Mouse (Mus musculus): ENCODE measurements around the gene Dpm2.

Dpm2 gene

GRCm38 (mm10) chr2:32547964-32548739, 22.5 kb upstream of the Dpm2 start:
- DNase-seq, result no peak

- DNase-seq, result no peak
These were observed 21.5 kb upstream of the Dpm2 start for GRCm38 (mm10) chr2:32549171-32549570.

GRCm38 (mm10) chr2:32549764-32550163, 20.9 kb upstream of the Dpm2 start:
- no peak for DNase-seq

- DNase-seq, result no peak
These were observed 19.4 kb upstream of the Dpm2 start for GRCm38 (mm10) chr2:32551236-32551635.

- DNase-seq, result no peak
These were observed 17.0 kb upstream of the Dpm2 start for GRCm38 (mm10) chr2:32553592-32554148.

GRCm38 (mm10) chr2:32555484-32555883, 15.2 kb upstream of the Dpm2 start:
- no peak for DNase-seq

- no peak for DNase-seq
These were observed 14.6 kb upstream of the Dpm2 start for GRCm38 (mm10) chr2:32556019-32556418.

- peak; percentile 75 for DNase-seq
These were observed 11.1 kb upstream of the Dpm2 start for GRCm38 (mm10) chr2:32559570-32559969.

GRCm38 (mm10) chr2:32566536-32567063, 4.1 kb upstream of the Dpm2 start:
- DNase-seq, result peak; percentile 71

GRCm38 (mm10) chr2:32568149-32568548, 2.5 kb upstream of the Dpm2 start:
- no peak for DNase-seq

- no peak for DNase-seq
These were observed 1.7 kb upstream of the Dpm2 start for GRCm38 (mm10) chr2:32568941-32569340.

- no peak for DNase-seq
These were observed 1.5 kb downstream of the Dpm2 start for GRCm38 (mm10) chr2:32572196-32572595.

GRCm38 (mm10) chr2:32574497-32574896, 3.8 kb downstream of the Dpm2 start, which contains the start of gene Pip5kl1:
Gene Pip5kl1, plus strand, starts transcription at chr2:32574797.
- DNase-seq, result no peak

- DNase-seq, result peak; percentile 89
These were observed 4.4 kb downstream of the Dpm2 start for GRCm38 (mm10) chr2:32574901-32575585.

- DNase-seq, result peak; percentile 82
These were observed 5.0 kb downstream of the Dpm2 start, which contains the start of gene 9430097D07Rik for GRCm38 (mm10) chr2:32575586-32576160. Gene 9430097D07Rik, minus strand, starts transcription at chr2:32575684.

GRCm38 (mm10) chr2:32576532-32576931, 5.9 kb downstream of the Dpm2 start:
- no peak for DNase-seq

- DNase-seq, result no peak
These were observed 7.7 kb downstream of the Dpm2 start for GRCm38 (mm10) chr2:32578146-32579046.

- DNase-seq, result peak; percentile 87
These were observed 10.9 kb downstream of the Dpm2 start for GRCm38 (mm10) chr2:32581450-32582095.

- peak; percentile 89 for DNase-seq
These were observed 12.5 kb downstream of the Dpm2 start for GRCm38 (mm10) chr2:32582830-32583799.

- no peak for DNase-seq
These were observed 14.6 kb downstream of the Dpm2 start for GRCm38 (mm10) chr2:32585149-32585714.
